Mouse (Mus musculus) brain, embryonic 14.5 days (tissue): ENCODE data around the gene Hist1h3i. TPM values are rescaled to one million over a fixed set of nuclear protein-coding genes. Genes with fewer than 3 reads are reported as not detected.

ENCODE experiments used
- DNase-seq: peaks from one replicate; pipeline ENCODE4 v3.0.0-alpha.2; 2011; ENCODE audit warnings: low read depth
- CTCF ChIP-seq: fragments of 200-500 bp; IDR thresholded peaks from 2 replicates; pipeline ENCODE4 v1.5.1; 2012; ENCODE audit warnings: inconsistent platforms, mild to moderate bottlenecking, moderate library complexity, borderline replicate concordance; ENCODE audit not compliant: insufficient read depth, insufficient read length; ENCODE audit errors: extremely low read depth
- POLR2A ChIP-seq: fragments of 200-500 bp; IDR thresholded peaks from 2 replicates; pipeline ENCODE4 v1.6.1; 2012; ENCODE audit warnings: mild to moderate bottlenecking, inconsistent platforms, borderline replicate concordance; ENCODE audit not compliant: poor library complexity, insufficient read depth, insufficient read length, severe bottlenecking; ENCODE audit errors: extremely low read depth
- polyA plus RNA-seq: library from polyadenylated mRNA; depleted of rRNA; stranded (reverse); fragments of >200 nt; gene quantifications from 2 replicates; pipeline ENCODE4 v1.2.3, GENCODE M21; 2012; rRNA removed

The Hist1h3i gene
- polyA plus RNA-seq, 1 experiment: 35.6 TPM

DNA sequence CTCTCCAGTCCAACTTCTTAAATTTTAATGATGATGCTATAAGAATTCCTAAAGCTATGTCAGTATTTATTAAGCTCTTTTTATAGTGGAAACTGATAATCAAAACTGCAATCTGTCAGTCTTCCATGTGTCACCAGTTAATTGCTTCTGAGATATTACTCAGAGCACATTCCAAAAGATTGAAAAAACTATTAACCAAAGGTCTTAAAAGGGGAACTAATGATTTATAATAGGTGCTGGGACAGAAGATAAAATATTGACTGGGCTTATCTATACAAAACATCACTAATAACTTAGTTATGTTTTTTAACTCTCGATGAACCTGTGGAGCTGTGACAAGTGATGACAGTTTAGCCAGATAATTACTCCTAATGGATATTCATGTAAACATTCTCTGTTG, 38.2 kb downstream of the Hist1h3i start:
- TF ChIP-seq POLR2A (no peak), CTCF (no peak)
- no peak for DNase-seq

DNA sequence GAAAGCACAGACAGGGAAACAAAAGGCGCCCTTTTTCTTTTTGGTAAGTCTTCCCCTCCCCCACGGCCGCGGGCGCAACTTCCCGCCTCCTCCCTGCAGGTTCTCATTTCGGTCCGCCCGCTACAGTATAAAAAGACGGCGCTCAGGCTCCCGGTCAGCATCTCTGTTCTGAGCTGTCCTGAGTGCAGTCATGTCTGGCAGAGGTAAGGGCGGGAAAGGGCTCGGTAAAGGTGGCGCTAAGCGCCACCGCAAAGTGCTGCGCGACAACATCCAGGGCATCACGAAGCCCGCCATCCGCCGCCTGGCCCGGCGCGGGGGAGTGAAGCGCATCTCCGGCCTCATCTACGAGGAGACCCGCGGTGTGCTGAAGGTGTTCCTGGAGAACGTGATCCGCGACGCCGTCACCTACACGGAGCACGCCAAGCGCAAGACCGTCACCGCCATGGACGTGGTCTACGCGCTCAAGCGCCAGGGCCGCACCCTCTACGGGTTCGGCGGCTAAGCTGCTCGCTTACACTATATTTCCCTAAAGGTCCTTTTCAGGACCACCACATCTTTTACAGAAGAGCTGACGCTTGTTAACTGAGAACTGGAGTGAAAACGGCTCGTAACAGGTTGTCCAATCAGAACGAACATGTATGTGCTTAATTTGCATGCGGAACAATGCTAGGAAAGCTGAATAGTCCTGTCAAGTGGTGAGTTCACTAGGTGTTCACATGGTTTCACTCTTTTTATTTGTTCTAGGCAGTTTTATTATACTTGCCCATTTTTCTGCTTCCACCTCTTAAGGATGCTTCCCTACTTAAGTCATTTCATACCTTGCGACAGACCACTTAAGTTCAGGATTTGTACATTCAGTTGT, 48.0 kb downstream of the Hist1h3i start, which contains the start of gene Hist1h4j:
Gene Hist1h4j (plus strand): TSS at position 159 of the 862 bp plus-strand sequence.
- TF ChIP-seq POLR2A: peak; percentile 20; the same call in 1 of the 2 replicates
- peak; percentile 96 for DNase-seq

DNA sequence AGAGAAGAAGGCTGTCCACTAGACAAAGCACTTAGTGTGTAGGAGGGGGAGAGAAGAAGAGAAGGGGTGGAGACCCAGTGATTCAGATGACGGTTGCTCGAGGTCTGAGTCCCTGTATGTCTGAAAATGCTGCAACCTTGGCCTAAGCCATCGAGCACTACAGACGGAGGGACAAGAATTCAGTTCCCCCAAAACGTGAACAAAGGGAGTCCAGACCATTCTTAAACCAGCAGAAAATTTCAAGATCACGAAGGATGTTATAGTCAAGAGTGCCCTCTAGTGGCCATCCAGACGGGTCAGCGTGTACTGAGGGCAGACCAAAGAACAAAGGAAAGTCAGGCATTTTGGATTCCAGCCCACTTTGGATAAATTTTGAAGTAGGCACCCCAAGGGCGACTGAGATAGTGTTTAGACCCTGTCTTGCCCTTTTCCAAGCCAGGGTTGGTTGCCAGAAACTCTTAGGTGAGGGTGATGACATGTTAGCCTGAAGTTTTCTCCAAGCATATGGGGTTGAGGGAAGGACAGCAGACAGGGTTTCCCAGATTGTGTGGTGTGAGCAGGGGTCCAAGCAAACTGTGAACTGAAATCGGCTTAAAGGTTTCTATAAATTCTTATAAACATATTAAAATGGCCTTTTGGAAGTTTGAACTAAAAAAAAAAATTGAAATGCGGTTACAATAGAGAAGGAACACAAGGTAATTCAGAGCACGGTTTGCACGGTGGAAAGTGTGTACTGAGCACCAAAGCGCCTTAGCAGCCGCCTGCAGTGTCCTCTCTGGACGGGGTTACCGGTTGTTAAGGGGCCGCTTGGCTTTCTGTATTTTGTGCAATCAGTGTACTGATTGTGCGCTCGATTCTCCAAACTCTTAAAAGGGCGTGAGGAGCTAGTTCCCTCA, 48.9 kb downstream of the Hist1h3i start:
- DNase-seq: peak; percentile 97
- TF ChIP-seq CTCF (peak; percentile 88; the same call in 1 of the 2 replicates), POLR2A (no peak)

DNA sequence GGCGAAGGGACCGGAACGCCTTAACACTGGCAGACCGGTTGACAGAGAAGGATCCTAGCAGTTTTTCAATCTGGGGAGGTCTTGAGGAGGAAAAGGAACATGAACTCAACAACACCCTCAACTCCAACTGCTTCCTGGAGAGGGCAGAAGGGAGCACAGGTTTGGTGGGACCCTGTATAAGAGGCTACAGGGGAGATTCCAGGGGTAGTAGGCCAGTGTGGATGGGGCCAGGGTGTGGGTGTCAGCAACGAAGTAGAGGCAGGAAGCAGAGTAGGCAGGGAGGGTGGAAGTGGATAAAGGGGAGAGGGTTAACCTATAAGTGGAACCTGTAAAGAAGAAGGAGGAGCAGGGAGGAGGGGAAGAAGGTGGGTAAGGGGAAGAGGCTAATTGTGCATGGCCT, 49.7 kb downstream of the Hist1h3i start:
- no peak for TF ChIP-seq POLR2A
- TF ChIP-seq CTCF: no peak
- DNase-seq: no peak

Other genes starting within 250 kb of the Hist1h3i start
- not detected in 2 replicates for gene Olfr1366, start 240.6 kb downstream of the Hist1h3i start, polyA plus RNA-seq
- gene Olfr1535, start 223.5 kb downstream of the Hist1h3i start, polyA plus RNA-seq: not detected in 2 replicates
- not detected in 2 replicates for gene Olfr1364, start 201.6 kb downstream of the Hist1h3i start, polyA plus RNA-seq
- gene Olfr1362, start 169.3 kb downstream of the Hist1h3i start, polyA plus RNA-seq: not detected in 2 replicates
- gene Olfr11, start 140.9 kb downstream of the Hist1h3i start, polyA plus RNA-seq: not detected in 2 replicates
- not detected in 2 replicates for gene Olfr1361, start 120.0 kb downstream of the Hist1h3i start, polyA plus RNA-seq
- not detected in 2 replicates for gene Olfr1360, start 106.0 kb downstream of the Hist1h3i start, polyA plus RNA-seq
- gene Olfr1359, start 85.3 kb downstream of the Hist1h3i start, polyA plus RNA-seq: not detected in 2 replicates
- gene Hist1h2bl, start 67.2 kb downstream of the Hist1h3i start, polyA plus RNA-seq: 11.3 and 14.5 TPM in 2 replicates
- 14.3 and 24.3 TPM in 2 replicates for gene Hist1h2ai, start 66.9 kb downstream of the Hist1h3i start, polyA plus RNA-seq
- 39.0 and 49.4 TPM in 2 replicates for gene Hist1h3h, start 65.7 kb downstream of the Hist1h3i start, polyA plus RNA-seq
- 17.0 and 18.2 TPM in 2 replicates for gene Hist1h2bm, start 61.3 kb downstream of the Hist1h3i start, polyA plus RNA-seq
- 17.8 and 19.9 TPM in 2 replicates for gene Hist1h4j, start 48.3 kb downstream of the Hist1h3i start, polyA plus RNA-seq
- 20.2 and 29.6 TPM in 2 replicates for gene Hist1h4k, start 32.9 kb downstream of the Hist1h3i start, polyA plus RNA-seq
- 21.4 and 26.4 TPM in 2 replicates for gene Hist1h2ak, start 29.5 kb downstream of the Hist1h3i start, polyA plus RNA-seq
- 13.5 and 30.8 TPM in 2 replicates for gene Hist1h2bn, start 29.2 kb downstream of the Hist1h3i start, polyA plus RNA-seq
- 4.3 and 4.5 TPM in 2 replicates for gene Hist1h1b, start 2.7 kb downstream of the Hist1h3i start, polyA plus RNA-seq
- 8.8 and 12.7 TPM in 2 replicates for gene Hist1h2an, start 3.8 kb upstream of the Hist1h3i start, polyA plus RNA-seq
- 2.5 TPM in 2 replicates for gene Hist1h2bp, start 4.1 kb upstream of the Hist1h3i start, polyA plus RNA-seq
- gene Hist1h2bq, start 26.8 kb upstream of the Hist1h3i start, polyA plus RNA-seq: 12.6 and 16.3 TPM in 2 replicates
- gene Hist1h2ao, start 27.1 kb upstream of the Hist1h3i start, polyA plus RNA-seq: not detected in 2 replicates
- gene Hist1h4m, start 28.4 kb upstream of the Hist1h3i start, polyA plus RNA-seq: not detected in 2 replicates
- gene Hist1h4n, start 48.8 kb upstream of the Hist1h3i start, polyA plus RNA-seq: 25.9 and 58.6 TPM in 2 replicates
- 71.3 and 78.4 TPM in 2 replicates for gene Hist1h2ap, start 50.1 kb upstream of the Hist1h3i start, polyA plus RNA-seq
- 5.6 and 6.6 TPM in 2 replicates for gene Hist1h2br, start 50.4 kb upstream of the Hist1h3i start, polyA plus RNA-seq
- 14.5 and 14.9 TPM in 2 replicates for gene Zfp184, start 161.7 kb upstream of the Hist1h3i start, polyA plus RNA-seq
- 0.04 TPM in 1 of 2 replicates, not detected in the other for gene Pom121l2, start 197.8 kb upstream of the Hist1h3i start, polyA plus RNA-seq
- gene Prss16, start 226.4 kb upstream of the Hist1h3i start, polyA plus RNA-seq: 0.08 and 0.21 TPM in 2 replicates